Comparison of ENCODE assay signal across 14 mouse cellular contexts in genomic region chr12:75766395-75766794, GRCm38 (mm10). TPM values are rescaled to one million over a fixed set of nuclear protein-coding genes. Genes with fewer than 3 reads are reported as not detected.
DNase-seq lines count a peak whose midpoint lies in the region; ATAC-seq and TF ChIP-seq lines count a peak whose summit lies in the region.
"Had no signal": no experiment of that assay in that cellular context is flagged by ENCODE, and none has a peak within 500 bp of the region (broad histone marks: within the 10 kb centered on the region; RNA-seq: fewer than 3 reads in every experiment).

No protein-coding gene starts in this region.

- peak; percentile 14 for DNase-seq in heart, adult 8-10 months (ENCODE audit: low spot score)
- DNase-seq in heart, postnatal 4 days, result no peak
- peak; percentile 7 for DNase-seq in thymus, adult 2 months
- no peak for DNase-seq in thymus, postnatal 25 days
- DNase-seq in kidney, postnatal 10 days, result peak; percentile 33
- DNase-seq in urinary bladder, postnatal 36 days (ENCODE audit: low spot score in 2 of 2), result no peak
- no peak for DNase-seq in cerebellum, adult 11-12 months
- DNase-seq: cerebellum, adult 8-10 months; right cerebral cortex, postnatal 14 days had no signal

- no peaks in the 10 kb centered on the region for H3K9me3 ChIP-seq in forebrain, embryonic 16.5 days (ENCODE audit: control insufficient read depth, low read length)
- H3K9me3 ChIP-seq: embryonic facial prominence, embryonic 15.5 days; hindbrain, embryonic 10.5 days; midbrain, embryonic 15.5 days; stomach, embryonic 15.5 days had no signal

- ATAC-seq in forebrain, embryonic 16.5 days, result no peak
- ATAC-seq: midbrain, embryonic 15.5 days had no signal

- no peaks in the 10 kb centered on the region for H3K27me3 ChIP-seq in thymus, adult 2 months (ENCODE audit: control insufficient read depth, insufficient read depth, low read length)
- H3K27me3 ChIP-seq in forebrain, embryonic 16.5 days (replicated peaks; ENCODE audit: control insufficient read depth, insufficient read depth, low read length), result no peaks in the 10 kb centered on the region
- H3K27me3 ChIP-seq: embryonic facial prominence, embryonic 15.5 days; midbrain, embryonic 15.5 days; stomach, embryonic 15.5 days had no signal

- no peaks in the 10 kb centered on the region for H3K36me3 ChIP-seq in thymus, adult 2 months (ENCODE audit: control insufficient read depth, insufficient read depth, low read length)
- H3K36me3 ChIP-seq in forebrain, embryonic 16.5 days (ENCODE audit: control insufficient read depth, insufficient read depth), result no peaks in the 10 kb centered on the region
- H3K36me3 ChIP-seq: embryonic facial prominence, embryonic 15.5 days; hindbrain, embryonic 10.5 days; midbrain, embryonic 15.5 days; stomach, embryonic 15.5 days had no signal

- no peak for TF ChIP-seq POLR2A in thymus, adult 2 months (IDR thresholded peaks at IDR 0.05; ENCODE audit: control insufficient read depth, extremely low read depth, insufficient read depth, low read length, poor library complexity)

- TF ChIP-seq CTCF in thymus, adult 2 months (IDR thresholded peaks at IDR 0.05; ENCODE audit: borderline replicate concordance, control insufficient read depth, extremely low read depth, insufficient read depth, low read length, poor library complexity), result no peak

- 42% methylated on average over 6 of the region's 6 CpGs for WGBS in thymus, adult 2 months
- 49% methylated on average over 6 of the region's 6 CpGs for WGBS in forebrain, embryonic 16.5 days

- no peak overlapping the region for H3K4me3 ChIP-seq in thymus, adult 2 months (ENCODE audit: control insufficient read depth, insufficient read depth, low read length)
- H3K4me3 ChIP-seq in forebrain, embryonic 16.5 days (replicated peaks; ENCODE audit: low read length), result no peak overlapping the region
- H3K4me3 ChIP-seq: embryonic facial prominence, embryonic 15.5 days; hindbrain, embryonic 10.5 days; midbrain, embryonic 15.5 days; stomach, embryonic 15.5 days had no signal

- no peak overlapping the region for H3K9ac ChIP-seq in forebrain, embryonic 16.5 days (replicated peaks; ENCODE audit: low read depth, low read length)
- H3K9ac ChIP-seq: embryonic facial prominence, embryonic 15.5 days; midbrain, embryonic 15.5 days; stomach, embryonic 15.5 days had no signal

- H3K4me2 ChIP-seq in forebrain, embryonic 16.5 days (ENCODE audit: low read length), result no peak overlapping the region
- H3K4me2 ChIP-seq: embryonic facial prominence, embryonic 15.5 days; midbrain, embryonic 15.5 days; stomach, embryonic 15.5 days had no signal

- peak overlapping the region; percentile 97 for H3K27ac ChIP-seq in thymus, adult 2 months (ENCODE audit: control insufficient read depth, insufficient read depth, low read length)
- no peak overlapping the region for H3K27ac ChIP-seq in forebrain, embryonic 16.5 days (ENCODE audit: low read length)
- H3K27ac ChIP-seq: embryonic facial prominence, embryonic 15.5 days; hindbrain, embryonic 10.5 days; midbrain, embryonic 15.5 days; stomach, embryonic 15.5 days had no signal

- H3K4me1 ChIP-seq in thymus, adult 2 months (replicated peaks; ENCODE audit: control insufficient read depth, insufficient read depth, low read length), result peaks cover 19% of the 10 kb centered on the region
- no peaks in the 10 kb centered on the region for H3K4me1 ChIP-seq in forebrain, embryonic 16.5 days (replicated peaks; ENCODE audit: control insufficient read depth, insufficient read depth, low read length)
- H3K4me1 ChIP-seq: embryonic facial prominence, embryonic 15.5 days; midbrain, embryonic 15.5 days had no signal

RNA-seq across cellular contexts. Expression of gene Sgpp1, which starts 30.9 kb away (rescaled TPM):
- 10 to 100 TPM; 19.8 to 22.4 (median 21.7) TPM for total RNA-seq in heart, adult 8-10 months (2022)
- total RNA-seq in heart, postnatal 4 days (2021), result 10 to 100 TPM; 18.3 to 20.0 TPM
- polyA plus RNA-seq in thymus, adult 2 months (2012; rRNA removed), result 64.9 and 71.0 TPM in 2 replicates
- polyA plus RNA-seq in forebrain, embryonic 16.5 days (2015; fragmentation: Nextera tagmentation; extraction: Ambion mirVana), result 14.2 and 16.9 TPM in 2 replicates

RNA-seq across cellular contexts. Expression of gene Syne2, which starts 51.5 kb away (rescaled TPM):
- total RNA-seq in heart, adult 8-10 months (2022), result 10 to 100 TPM; 32.6 to 39.6 (median 36.4) TPM
- 10 to 100 TPM; 55.3 to 65.4 TPM for total RNA-seq in heart, postnatal 4 days (2021)
- polyA plus RNA-seq in thymus, adult 2 months (2012; rRNA removed), result 14.4 and 15.5 TPM in 2 replicates
- polyA plus RNA-seq in forebrain, embryonic 16.5 days (2015; fragmentation: Nextera tagmentation; extraction: Ambion mirVana), result 107 and 110 TPM in 2 replicates

Comparison
In these comparisons a context has a peak if more than half of its experiments do, and no peak if none do; other contexts are left out.
1. DNase-seq: peak in heart, adult 8-10 months (single experiment), thymus, adult 2 months (single experiment) and kidney, postnatal 10 days (single experiment); none in heart, postnatal 4 days (single experiment), thymus, postnatal 25 days (single experiment), urinary bladder, postnatal 36 days (0 of 2) and cerebellum, adult 11-12 months (single experiment).